Mouse (Mus musculus): ENCODE data around the gene Cdh10.
A peak's percentile ranks its signal among the peaks of the same experiment; 100 is the strongest.

The Cdh10 gene

GRCm38 (mm10) chr15:18818185-18818973 lies at the start of gene Cdh10:
Gene Cdh10 (plus strand): TSS chr15:18818947.
- peak; percentile 74 to 81 for DNase-seq (ENCODE audit: low spot score in 2 of 2)

- DNase-seq (ENCODE audit: low spot score in 2 of 2), result no peak
These were observed 9.5 kb upstream of the Cdh10 start for GRCm38 (mm10) chr15:18809148-18809827.

DNA sequence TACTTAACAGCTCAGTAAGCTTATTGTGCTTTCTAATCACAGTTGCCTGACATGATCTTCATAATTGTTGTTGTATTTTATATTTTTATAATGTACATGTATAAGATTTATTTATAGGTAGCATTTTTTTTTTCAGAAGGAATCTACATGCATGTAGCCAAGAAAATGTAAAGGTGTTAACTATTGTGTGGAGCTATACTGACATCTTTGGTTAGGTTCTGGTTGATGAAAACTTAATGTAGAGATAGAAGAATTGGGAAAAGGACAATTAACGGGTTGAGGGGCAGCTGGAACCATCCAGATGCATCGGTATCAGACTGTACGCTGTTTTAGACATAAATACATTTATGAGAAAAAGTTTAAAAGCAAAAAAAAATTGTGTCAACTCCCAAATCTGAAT lies 1.0 kb upstream of the Cdh10 start:
- no peak for DNase-seq (ENCODE audit: low spot score in 2 of 2)

GRCm38 (mm10) chr15:18820226-18820625 lies 1.5 kb downstream of the Cdh10 start:
- peak; percentile 43 to 57 for DNase-seq (ENCODE audit: low spot score in 2 of 2)

GRCm38 (mm10) chr15:18821114-18821756 lies 2.5 kb downstream of the Cdh10 start:
- peak; percentile 94 to 98 for DNase-seq (ENCODE audit: low spot score in 2 of 2)

GRCm38 (mm10) chr15:18823420-18823819 lies 4.7 kb downstream of the Cdh10 start:
- no peak for DNase-seq (ENCODE audit: low spot score in 2 of 2)

GRCm38 (mm10) chr15:18832263-18832662 lies 13.5 kb downstream of the Cdh10 start:
- DNase-seq (ENCODE audit: low spot score in 2 of 2), result peak in 1 of 2 experiments; percentile 65

DNA sequence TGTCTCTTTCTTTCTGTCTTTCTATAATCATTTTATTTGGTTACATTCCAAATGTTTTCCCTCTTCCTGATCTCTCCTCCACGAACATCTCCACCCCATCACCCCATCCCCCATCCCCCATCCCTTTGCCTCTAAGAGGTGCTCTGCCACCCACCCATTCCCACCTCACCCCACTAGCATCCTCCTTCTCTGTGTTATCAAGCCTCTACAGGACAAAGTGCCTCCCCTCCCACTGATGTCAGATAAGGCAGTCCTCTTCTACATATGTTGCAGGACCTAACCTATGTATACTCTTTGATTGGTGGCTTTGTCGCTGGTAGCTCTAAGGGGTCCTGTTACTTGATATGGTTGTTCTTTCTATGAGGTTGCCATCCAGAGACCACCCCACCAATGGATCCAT lies 23.0 kb downstream of the Cdh10 start:
- DNase-seq (ENCODE audit: low spot score in 2 of 2), result no peak

GRCm38 (mm10) chr15:18844807-18845206 lies 26.1 kb downstream of the Cdh10 start:
- DNase-seq (ENCODE audit: low spot score in 2 of 2), result peak in 1 of 2 experiments; percentile 37

DNA sequence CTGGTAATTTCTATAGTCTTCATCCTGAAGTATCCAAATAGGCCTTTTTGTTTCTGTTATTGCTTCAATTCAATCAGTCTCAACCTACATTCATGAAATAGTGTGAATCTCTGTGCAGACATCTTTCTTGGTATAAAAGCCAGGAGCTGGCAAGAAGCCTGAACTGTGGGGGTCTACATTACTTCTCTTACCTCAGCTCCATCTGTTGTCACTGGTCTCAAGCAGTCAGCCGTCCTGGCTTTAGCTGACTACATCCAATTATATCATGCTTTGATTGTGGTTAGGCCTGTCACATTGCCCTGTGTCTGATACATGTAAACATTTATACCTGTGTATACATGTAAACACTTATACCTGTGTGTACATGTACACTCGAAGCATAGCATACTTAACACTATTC lies 31.8 kb downstream of the Cdh10 start:
- peak in 1 of 2 experiments; percentile 26 for DNase-seq (ENCODE audit: low spot score in 2 of 2)

- DNase-seq (ENCODE audit: low spot score in 2 of 2), result no peak
These were observed 39.4 kb downstream of the Cdh10 start for GRCm38 (mm10) chr15:18858135-18858534.

DNA sequence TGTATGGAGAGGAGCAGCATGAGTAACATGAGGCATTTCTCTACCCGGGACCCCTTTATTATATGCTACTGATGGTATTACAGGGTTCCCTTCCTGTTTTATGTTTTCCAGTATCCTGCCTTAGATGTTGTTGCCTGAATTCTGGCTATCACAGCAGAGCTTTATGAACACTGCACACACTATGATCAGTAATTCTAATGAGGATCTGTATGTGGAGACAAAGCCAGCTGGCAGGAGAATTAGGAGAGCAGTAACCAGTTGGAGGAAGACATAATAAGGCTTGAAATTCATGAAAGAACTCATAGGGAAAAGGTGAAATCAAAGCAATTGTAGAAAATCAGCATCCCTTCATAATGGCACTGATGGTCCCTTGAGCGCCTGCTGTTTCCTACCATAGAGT lies 51.1 kb downstream of the Cdh10 start:
- DNase-seq (ENCODE audit: low spot score in 2 of 2), result no peak

GRCm38 (mm10) chr15:18881467-18881866 lies 62.7 kb downstream of the Cdh10 start:
- no peak for DNase-seq (ENCODE audit: low spot score in 2 of 2)

DNA sequence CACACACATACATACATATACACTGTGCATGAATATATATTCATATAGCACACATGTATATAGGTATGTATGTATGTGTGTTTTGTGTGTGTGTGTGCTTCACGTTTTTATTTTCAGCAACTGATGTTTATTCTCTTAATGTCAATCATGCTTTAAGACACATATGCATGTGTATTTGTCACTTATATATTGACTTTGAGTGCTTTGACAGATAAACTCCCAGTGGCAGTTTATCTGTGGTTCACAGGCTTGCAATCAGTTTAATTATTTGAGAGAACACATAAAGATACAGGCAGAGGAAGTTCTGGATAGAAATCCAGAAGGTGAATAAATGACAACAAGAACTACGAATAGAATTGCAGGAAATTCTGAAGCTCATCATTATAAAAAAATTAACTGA lies 67.9 kb downstream of the Cdh10 start:
- no peak for DNase-seq (ENCODE audit: low spot score in 2 of 2)

DNA sequence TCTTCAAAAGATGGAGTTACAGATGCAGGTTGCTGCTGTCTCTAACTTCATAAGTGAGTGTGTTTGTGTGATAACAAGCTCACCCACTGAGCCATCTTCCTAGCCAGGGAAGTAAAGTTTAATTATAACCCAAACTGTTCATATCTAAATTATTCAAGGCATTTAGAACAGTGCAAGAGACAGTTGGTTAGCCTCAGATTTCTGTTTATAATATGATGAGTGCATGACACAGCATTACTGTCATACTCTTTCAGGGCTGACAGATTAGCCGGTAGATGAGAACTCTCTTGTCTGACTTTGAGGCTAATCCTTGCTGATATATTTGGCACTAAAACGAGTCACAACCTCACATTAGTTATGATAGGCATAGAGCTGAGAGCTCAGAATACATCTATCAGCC lies 70.2 kb downstream of the Cdh10 start:
- no peak for DNase-seq (ENCODE audit: low spot score in 2 of 2)

DNA sequence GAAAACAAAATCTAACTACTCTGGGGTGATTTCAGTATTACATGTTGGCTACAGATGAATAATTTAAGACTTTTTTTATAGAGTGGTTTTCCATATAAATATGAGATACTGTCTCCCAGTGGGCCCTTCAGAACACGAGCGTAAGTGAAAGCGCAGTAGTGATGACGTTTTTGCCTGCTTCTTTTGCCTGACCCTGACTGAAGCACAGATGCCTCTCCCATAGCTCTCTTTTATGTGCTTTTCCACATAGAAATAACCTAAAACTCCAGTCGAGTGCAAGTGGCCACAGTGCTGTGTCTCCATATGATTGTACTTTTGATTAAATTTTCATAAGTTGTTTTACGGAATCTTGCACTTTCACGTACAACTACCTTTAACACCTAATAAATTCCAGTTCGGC lies 71.6 kb downstream of the Cdh10 start:
- no peak for DNase-seq (ENCODE audit: low spot score in 2 of 2)

DNA sequence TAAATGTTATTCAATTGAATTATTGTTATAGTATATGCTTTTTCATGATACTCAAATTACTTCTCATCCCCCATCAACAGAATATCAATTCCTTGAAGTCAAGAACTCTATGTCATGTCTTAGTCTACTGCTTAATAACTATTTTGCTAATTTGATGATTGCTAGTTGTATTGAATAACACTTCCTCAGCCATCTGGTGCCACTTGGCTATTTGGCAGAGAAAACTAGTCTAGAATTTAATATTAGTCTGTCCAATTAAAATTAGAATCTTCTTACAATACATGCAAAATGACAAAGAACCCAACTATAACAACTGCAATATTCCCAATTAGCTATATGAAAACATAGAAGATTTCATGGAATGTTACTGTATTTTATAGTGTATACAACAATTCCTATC lies 82.0 kb downstream of the Cdh10 start:
- no peak for DNase-seq (ENCODE audit: low spot score in 2 of 2)

- DNase-seq (ENCODE audit: low spot score in 2 of 2), result no peak
These were observed 85.4 kb downstream of the Cdh10 start for GRCm38 (mm10) chr15:18904131-18904530.

- DNase-seq (ENCODE audit: low spot score in 2 of 2), result no peak
These were observed 91.9 kb downstream of the Cdh10 start for GRCm38 (mm10) chr15:18910612-18911011.

DNA sequence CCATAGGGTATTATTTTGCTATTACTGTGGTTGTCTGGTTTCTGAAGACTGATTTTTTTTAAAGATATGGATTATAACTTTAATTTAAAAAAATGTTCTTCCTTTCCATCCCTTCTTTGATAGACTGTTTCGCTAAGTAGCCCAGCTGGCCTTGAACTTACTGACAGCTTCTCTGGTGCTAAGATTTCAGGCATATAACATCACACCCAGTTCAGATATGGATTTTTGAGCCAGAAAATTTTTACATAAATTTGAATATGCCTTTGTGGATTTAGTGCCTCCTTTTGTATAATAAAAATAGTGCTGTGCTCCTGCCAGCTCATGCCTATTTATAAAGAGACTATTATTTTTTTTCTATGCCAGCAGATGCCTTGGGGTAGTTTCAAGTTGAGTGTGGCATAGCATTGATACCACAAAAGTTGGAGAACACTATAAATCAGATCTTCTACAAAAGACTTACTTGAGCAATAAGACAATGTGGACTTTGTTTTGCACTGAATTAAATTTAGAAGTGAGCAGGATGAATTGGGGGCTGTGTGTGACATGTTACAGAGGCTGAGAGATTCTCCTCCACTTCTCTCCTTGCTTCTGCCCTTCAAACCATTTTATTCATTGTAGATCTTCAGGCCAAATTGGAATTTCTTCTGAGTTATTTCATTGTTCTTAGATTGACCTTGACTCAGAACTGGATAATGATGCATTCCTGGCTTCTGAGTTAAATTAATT lies 106.8 kb downstream of the Cdh10 start:
- DNase-seq (ENCODE audit: low spot score in 2 of 2), result peak in 1 of 2 experiments; percentile 60

DNA sequence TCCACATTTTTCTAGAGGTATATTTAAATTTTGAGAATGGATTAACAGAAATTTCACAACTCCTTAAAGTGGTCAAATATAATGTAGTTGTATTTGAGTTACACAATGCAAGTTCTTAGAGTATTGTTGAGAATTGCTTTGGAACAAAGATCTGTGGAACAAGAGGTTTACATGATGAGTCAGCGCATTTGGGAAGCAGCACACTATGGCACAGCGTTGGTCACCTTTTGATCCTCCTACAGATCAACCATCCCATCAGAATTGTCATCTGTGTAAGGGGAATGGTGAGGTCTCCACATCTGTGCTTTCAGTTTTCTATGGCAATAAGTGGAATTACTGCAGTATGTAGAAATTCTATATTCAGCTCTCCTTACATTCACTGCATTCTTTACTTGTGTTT lies 108.2 kb downstream of the Cdh10 start:
- no peak for DNase-seq (ENCODE audit: low spot score in 2 of 2)

DNA sequence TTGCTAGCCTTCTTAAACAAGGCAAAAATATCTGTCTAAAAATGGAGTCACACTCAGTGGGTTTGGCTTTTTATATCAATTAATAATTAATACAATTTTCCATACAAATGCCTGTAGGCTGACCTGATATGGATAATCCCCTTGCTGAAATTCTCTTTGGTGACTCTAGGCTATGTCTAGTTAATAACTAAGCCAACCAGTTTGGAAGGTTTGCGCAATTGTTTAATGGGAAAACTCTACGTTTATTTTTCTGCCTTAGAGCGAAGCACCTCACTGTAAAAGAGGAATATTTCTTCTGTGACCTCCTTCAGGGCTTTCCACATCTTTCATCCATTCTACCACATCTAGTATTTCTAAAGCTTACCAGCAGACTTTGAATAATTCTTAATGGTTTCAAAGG lies 133.5 kb downstream of the Cdh10 start:
- DNase-seq (ENCODE audit: low spot score in 2 of 2), result no peak

Data from frontal cortex, postnatal 36 days (tissue).